Mouse (Mus musculus): Measurements from ENCODE around the gene Naa10.

- TF ChIP-seq POLR2A (IDR thresholded peaks at IDR 0.05; ENCODE audit: borderline replicate concordance, low read depth, low read length) (no peak), CTCF (IDR thresholded peaks at IDR 0.05; ENCODE audit: low read depth, low read length) (no peak)
Observed at GRCm38 (mm10) chrX:73966248-73967176, 44.8 kb upstream of the Naa10 start, which contains the start of gene Hcfc1.
